Mouse (Mus musculus) thymus, adult 2 months (tissue): ENCODE measurements around the gene Nanos3.

ENCODE experiments used
- CTCF ChIP-seq: fragments of 200-500 bp; IDR thresholded peaks from 2 replicates; pipeline ENCODE4 v1.5.1; 2012; ENCODE audit warnings: mild to moderate bottlenecking, control low read depth, low read length, moderate library complexity, borderline replicate concordance; ENCODE audit not compliant: control insufficient read depth, poor library complexity, insufficient read depth; ENCODE audit errors: extremely low read depth
- POLR2A ChIP-seq: fragments of 200-500 bp; IDR thresholded peaks from 2 replicates; pipeline ENCODE4 v1.6.1; 2012; ENCODE audit warnings: mild to moderate bottlenecking, low read length, control low read depth, moderate library complexity; ENCODE audit not compliant: control insufficient read depth, poor library complexity, insufficient read depth; ENCODE audit errors: extremely low read depth

- TF ChIP-seq CTCF, result no peak
- TF ChIP-seq POLR2A, result no peak
These were observed 44.2 kb downstream of the Nanos3 start for GRCm38 (mm10) chr8:84140838-84141237.
